Comparison of ENCODE assay signal across 30 mouse cellular contexts in genomic region chr9:18276844-18277243, GRCm38 (mm10).
"Had no signal": no experiment of that assay in that cellular context is flagged by ENCODE, and none has a peak within 500 bp of the region (broad histone marks: within the 10 kb centered on the region; RNA-seq: fewer than 3 reads in every experiment).

No protein-coding gene starts in this region.

- H3K9me3 ChIP-seq: limb, embryonic 10.5 days; limb, embryonic 12.5 days; limb, embryonic 13.5 days; limb, embryonic 15.5 days; liver, embryonic 12.5 days; liver, embryonic 13.5 days; liver, embryonic 15.5 days; lung, embryonic 15.5 days; megakaryocyte, embryonic 14.5 days; midbrain, embryonic 10.5 days; midbrain, embryonic 12.5 days; midbrain, embryonic 13.5 days; midbrain, embryonic 15.5 days had no signal

- DNase-seq: left cerebral cortex, postnatal 4 days; liver; liver, embryonic 13.5 days; liver, postnatal 0 days; lung, adult 18-20 months; lung, adult 2 months; lung, postnatal 10 days; lung, postnatal 14 days; lung, postnatal 36 days; lung, postnatal 4 days had no signal

- H3K9ac ChIP-seq: limb, embryonic 12.5 days; limb, embryonic 13.5 days; limb, embryonic 15.5 days; liver, embryonic 12.5 days; liver, embryonic 13.5 days; liver, embryonic 14.5 days; liver, embryonic 15.5 days; liver, postnatal 0 days; lung, embryonic 14.5 days; lung, embryonic 15.5 days; midbrain, embryonic 12.5 days; midbrain, embryonic 13.5 days; midbrain, embryonic 15.5 days had no signal

- H3K27ac ChIP-seq: left cerebral cortex, adult 2 months; limb, embryonic 10.5 days; limb, embryonic 12.5 days; limb, embryonic 13.5 days; limb, embryonic 15.5 days; liver, embryonic 12.5 days; liver, embryonic 13.5 days; liver, embryonic 14.5 days; liver, embryonic 15.5 days; lung, embryonic 15.5 days; macrophage; midbrain, embryonic 10.5 days; midbrain, embryonic 12.5 days; midbrain, embryonic 13.5 days; midbrain, embryonic 15.5 days had no signal

- H3K27me3 ChIP-seq: limb, embryonic 12.5 days; limb, embryonic 13.5 days; limb, embryonic 15.5 days; liver, embryonic 12.5 days; liver, embryonic 13.5 days; liver, embryonic 15.5 days; lung, embryonic 15.5 days; megakaryocyte, embryonic 14.5 days; midbrain, embryonic 12.5 days; midbrain, embryonic 13.5 days; midbrain, embryonic 15.5 days had no signal

- H3K4me2 ChIP-seq: limb, embryonic 12.5 days; limb, embryonic 13.5 days; limb, embryonic 15.5 days; liver, embryonic 11.5 days; liver, embryonic 12.5 days; liver, embryonic 13.5 days; liver, embryonic 15.5 days; lung, embryonic 14.5 days; lung, embryonic 15.5 days; midbrain, embryonic 11.5 days; midbrain, embryonic 12.5 days; midbrain, embryonic 13.5 days; midbrain, embryonic 15.5 days had no signal

- H3K36me3 ChIP-seq: limb, embryonic 10.5 days; limb, embryonic 12.5 days; limb, embryonic 13.5 days; limb, embryonic 15.5 days; liver, embryonic 12.5 days; liver, embryonic 13.5 days; liver, embryonic 15.5 days; lung, embryonic 15.5 days; midbrain, embryonic 10.5 days; midbrain, embryonic 12.5 days; midbrain, embryonic 13.5 days; midbrain, embryonic 15.5 days had no signal

- H3K4me3 ChIP-seq: left cerebral cortex, adult 2 months; limb, embryonic 10.5 days; limb, embryonic 12.5 days; limb, embryonic 13.5 days; limb, embryonic 15.5 days; liver, embryonic 12.5 days; liver, embryonic 13.5 days; liver, embryonic 15.5 days; lung, embryonic 15.5 days; megakaryocyte, embryonic 14.5 days; midbrain, embryonic 10.5 days; midbrain, embryonic 12.5 days; midbrain, embryonic 13.5 days; midbrain, embryonic 15.5 days; myocyte had no signal

- H3K4me1 ChIP-seq: limb, embryonic 12.5 days; limb, embryonic 13.5 days; limb, embryonic 15.5 days; liver, embryonic 12.5 days; liver, embryonic 13.5 days; liver, embryonic 15.5 days; lung, embryonic 15.5 days; midbrain, embryonic 10.5 days; midbrain, embryonic 12.5 days; midbrain, embryonic 13.5 days; midbrain, embryonic 15.5 days had no signal

- ATAC-seq: liver, embryonic 12.5 days; liver, postnatal 0 days; lung, postnatal 0 days had no signal
